Mouse (Mus musculus): ENCODE data around the gene Gm45808.
A peak's percentile ranks its signal among the peaks of the same experiment; 100 is the strongest.

The Gm45808 gene

GRCm38 (mm10) chr7:45467090-45467670 lies 19.4 kb downstream of the Gm45808 start:
- peak; percentile 90 for DNase-seq

GRCm38 (mm10) chr7:45466283-45467089 lies 20.1 kb downstream of the Gm45808 start, which contains the start of gene Bax:
Gene Bax (minus strand): TSS chr7:45466898.
- DNase-seq = peak; percentile 100

- peak; percentile 94 for DNase-seq
Measured at GRCm38 (mm10) chr7:45465549-45465948, 21.1 kb downstream of the Gm45808 start.

GRCm38 (mm10) chr7:45465112-45465511 lies 21.5 kb downstream of the Gm45808 start:
- DNase-seq = peak; percentile 90

- DNase-seq = peak; percentile 91
Measured at GRCm38 (mm10) chr7:45463987-45464778, 22.4 kb downstream of the Gm45808 start.

GRCm38 (mm10) chr7:45462868-45463267 lies 23.7 kb downstream of the Gm45808 start:
- DNase-seq = peak; percentile 86

- peak; percentile 87 for DNase-seq
Measured at GRCm38 (mm10) chr7:45462325-45462724, 24.3 kb downstream of the Gm45808 start.

- DNase-seq = peak; percentile 93
Measured at GRCm38 (mm10) chr7:45461781-45462180, 24.8 kb downstream of the Gm45808 start.

- peak; percentile 96 for DNase-seq
Measured at GRCm38 (mm10) chr7:45461326-45461725, 25.3 kb downstream of the Gm45808 start.

GRCm38 (mm10) chr7:45460860-45461314 lies 25.7 kb downstream of the Gm45808 start:
- DNase-seq = peak; percentile 98

GRCm38 (mm10) chr7:45460377-45460776 lies 26.2 kb downstream of the Gm45808 start:
- peak; percentile 93 for DNase-seq

- DNase-seq = peak; percentile 100
Measured at GRCm38 (mm10) chr7:45459564-45460140, 27.0 kb downstream of the Gm45808 start, which contains the start of gene Ftl1. Gene Ftl1 (minus strand): TSS chr7:45459884.

- peak; percentile 99 for DNase-seq
Measured at GRCm38 (mm10) chr7:45458748-45459563, 27.7 kb downstream of the Gm45808 start.

- peak; percentile 98 for DNase-seq
Measured at GRCm38 (mm10) chr7:45457204-45458060, 29.2 kb downstream of the Gm45808 start.

GRCm38 (mm10) chr7:45456721-45457203 lies 29.8 kb downstream of the Gm45808 start:
- DNase-seq = peak; percentile 90

GRCm38 (mm10) chr7:45455932-45456696 lies 30.5 kb downstream of the Gm45808 start:
- peak; percentile 88 for DNase-seq

GRCm38 (mm10) chr7:45454971-45455370 lies 31.6 kb downstream of the Gm45808 start:
- peak; percentile 91 for DNase-seq

GRCm38 (mm10) chr7:45451344-45451982 lies 35.1 kb downstream of the Gm45808 start:
- DNase-seq = peak; percentile 98

GRCm38 (mm10) chr7:45449974-45450373 lies 36.6 kb downstream of the Gm45808 start:
- DNase-seq = peak; percentile 83
